Mouse (Mus musculus): ENCODE data around the gene Scn11a. TPM values are rescaled to one million over a fixed set of nuclear protein-coding genes. Genes with fewer than 3 reads are reported as not detected.

Gene Scn11a
- polyA plus RNA-seq, 1 experiment from 2014 or later = 0.13 TPM

DNA sequence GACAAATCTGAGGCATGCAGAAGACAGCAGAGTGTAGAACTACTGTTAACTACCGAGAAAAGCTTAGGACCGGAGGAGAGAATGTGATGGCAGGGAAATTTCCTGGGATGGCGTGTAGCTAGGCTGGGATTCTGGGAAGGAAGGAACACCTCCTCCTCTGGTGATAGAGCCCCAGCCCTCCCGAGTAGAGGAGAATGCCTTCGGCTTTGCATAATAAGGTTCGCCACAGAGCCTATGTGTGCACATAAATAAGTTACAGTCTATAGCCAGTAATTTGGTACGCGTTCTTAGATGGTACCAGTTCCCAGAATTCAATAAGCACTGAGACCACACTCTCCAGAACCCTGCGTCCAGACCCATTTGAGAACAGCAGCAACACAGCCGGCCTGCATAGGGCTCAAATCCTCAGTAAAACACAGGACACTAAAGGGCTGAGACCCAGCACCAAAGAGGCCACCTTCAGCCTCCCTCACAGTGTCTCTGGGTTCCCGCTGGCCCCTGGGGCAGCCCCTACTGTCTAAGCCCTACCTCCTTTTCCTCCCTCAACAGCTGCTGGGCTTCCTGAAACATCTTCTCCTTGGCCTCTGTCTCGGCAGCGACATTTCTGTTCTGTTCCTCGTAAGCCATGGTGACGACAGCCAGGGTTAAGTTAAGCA lies 21.3 kb downstream of the Scn11a start:
- Histone ChIP-seq H3K36me3 (ENCODE audit: control insufficient read depth, insufficient read depth, low read length) (no peaks in the 10 kb centered on the region), H3K4me3 (ENCODE audit: low read depth, low read length) (no peak overlapping the region), H3K4me1 (ENCODE audit: control insufficient read depth, insufficient read depth, low read length) (0 out of 2 replicates have a peak, but pooled peaks cover 12% of the 10 kb centered on the region), H3K4me2 (ENCODE audit: low read depth, low read length) (no peak overlapping the region), H3K9ac (replicated peaks; ENCODE audit: low read depth, low read length) (no peak overlapping the region), H3K27ac (ENCODE audit: low read depth, low read length) (0 out of 2 replicates have a peak overlapping the region, but pooled peaks have one; percentile 34), H3K27me3 (ENCODE audit: control insufficient read depth, insufficient read depth, low read length) (no peaks in the 10 kb centered on the region), H3K9me3 (ENCODE audit: control insufficient read depth, low read length) (no peaks in the 10 kb centered on the region)
- no peak for ATAC-seq (ENCODE audit: low read depth)
- 62% methylated on average over 15 of the region's 15 CpGs for WGBS

DNA sequence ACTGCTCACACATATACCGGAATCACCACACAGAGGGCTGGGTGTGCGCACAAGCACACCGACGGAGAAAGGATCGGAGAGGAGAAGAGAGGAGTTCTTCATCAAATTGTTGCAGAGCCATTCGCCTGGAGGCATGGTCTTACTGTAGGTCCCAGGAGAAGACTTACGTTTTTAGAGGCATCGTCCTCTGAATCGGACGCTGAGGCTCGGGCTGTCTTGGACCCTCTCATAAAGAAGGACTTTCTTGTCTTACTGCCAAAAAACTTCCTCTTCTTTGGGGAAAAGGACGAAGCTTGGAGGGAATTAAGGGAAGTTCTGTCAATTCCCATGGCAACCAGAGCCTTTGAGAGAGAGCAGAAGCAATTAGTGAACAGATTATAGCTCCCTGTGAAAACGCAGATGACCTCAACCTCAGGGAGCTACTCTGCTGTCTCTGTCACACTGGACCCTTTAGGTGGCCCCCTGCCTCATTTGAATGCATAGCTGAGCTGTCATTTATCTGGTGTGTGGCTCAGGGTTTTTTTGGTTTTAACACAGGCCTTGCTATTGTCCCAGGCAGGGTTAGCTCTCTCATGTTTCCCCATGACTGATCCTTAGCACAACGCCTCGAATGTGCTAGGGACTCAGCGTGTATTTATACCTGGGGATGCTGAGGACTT lies 22.0 kb downstream of the Scn11a start:
- 0 out of 2 replicates have a peak overlapping the region, but pooled peaks have one; percentile 34 for H3K27ac ChIP-seq (ENCODE audit: low read depth, low read length)

DNA sequence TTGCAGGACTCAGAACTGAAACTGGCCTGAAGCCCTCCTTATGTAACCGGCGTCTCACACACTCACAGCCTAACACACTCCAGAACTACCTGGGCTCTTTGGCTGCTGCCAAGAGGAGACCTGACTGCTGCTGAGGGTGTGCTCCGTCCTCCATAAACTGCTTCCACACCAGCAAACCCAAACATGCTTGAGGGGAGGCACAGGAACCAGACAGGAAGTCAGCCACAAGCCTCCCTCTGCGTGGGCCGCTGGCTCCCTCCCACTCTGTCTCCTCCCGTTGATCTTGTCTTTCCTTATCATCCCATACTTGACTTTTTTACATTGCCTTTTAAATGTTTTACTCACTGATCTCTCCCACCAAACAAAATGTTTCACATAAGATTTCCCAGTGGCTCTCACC lies 23.8 kb downstream of the Scn11a start:
- H3K36me3 ChIP-seq (ENCODE audit: control insufficient read depth, insufficient read depth, low read length) = no peaks in the 10 kb centered on the region
- H3K4me3 ChIP-seq (ENCODE audit: low read depth, low read length) = no peak overlapping the region
- no peak overlapping the region for H3K4me2 ChIP-seq (ENCODE audit: low read depth, low read length)
- no peaks in the 10 kb centered on the region for H3K9me3 ChIP-seq (ENCODE audit: control insufficient read depth, low read length)
- no peaks in the 10 kb centered on the region for H3K27me3 ChIP-seq (ENCODE audit: control insufficient read depth, insufficient read depth, low read length)
- WGBS = 76% methylated on average over 6 of the region's 6 CpGs
- no peak overlapping the region for H3K27ac ChIP-seq (ENCODE audit: low read depth, low read length)
- no peak overlapping the region for H3K9ac ChIP-seq (replicated peaks; ENCODE audit: low read depth, low read length)
- 0 out of 2 replicates have a peak, but pooled peaks cover 12% of the 10 kb centered on the region for H3K4me1 ChIP-seq (ENCODE audit: control insufficient read depth, insufficient read depth, low read length)
- no peak for ATAC-seq (ENCODE audit: low read depth)

More for the DNA sequence above, 22.0 kb downstream of the Scn11a start:
- H3K36me3 ChIP-seq (ENCODE audit: control insufficient read depth, insufficient read depth, low read length) = no peaks in the 10 kb centered on the region
- no peaks in the 10 kb centered on the region for H3K9me3 ChIP-seq (ENCODE audit: control insufficient read depth, low read length)
- ATAC-seq (ENCODE audit: low read depth) = peak; percentile 58; the same call in 1 of the 2 replicates
- no peaks in the 10 kb centered on the region for H3K27me3 ChIP-seq (ENCODE audit: control insufficient read depth, insufficient read depth, low read length)
- WGBS = 31% methylated on average over 16 of the region's 16 CpGs
- H3K4me1 ChIP-seq (ENCODE audit: control insufficient read depth, insufficient read depth, low read length) = 0 out of 2 replicates have a peak, but pooled peaks cover 12% of the 10 kb centered on the region
- H3K4me3 ChIP-seq (ENCODE audit: low read depth, low read length) = no peak overlapping the region
- H3K4me2 ChIP-seq (ENCODE audit: low read depth, low read length) = no peak overlapping the region
- H3K9ac ChIP-seq (replicated peaks; ENCODE audit: low read depth, low read length) = no peak overlapping the region

DNA sequence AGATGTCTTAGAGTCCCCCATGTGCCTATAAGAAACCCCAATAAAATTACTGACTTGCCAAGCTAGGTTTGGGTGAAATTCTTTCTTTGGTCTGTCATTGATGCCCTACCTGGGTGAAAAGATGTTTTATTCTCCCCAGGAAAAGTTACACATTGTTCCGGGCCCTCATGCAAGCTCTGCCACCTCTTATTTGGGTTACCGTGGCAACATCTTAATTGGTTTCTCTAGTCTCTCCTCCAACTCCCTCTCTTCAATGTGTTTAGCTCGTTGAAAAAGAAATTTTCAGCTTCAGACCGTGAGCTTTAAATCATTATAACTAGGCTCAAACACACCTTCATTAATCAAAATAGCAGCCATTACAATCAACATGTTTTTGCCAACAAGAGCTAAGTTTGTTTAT lies 28.5 kb downstream of the Scn11a start:
- Histone ChIP-seq H3K36me3 (ENCODE audit: control insufficient read depth, insufficient read depth, low read length) (no peaks in the 10 kb centered on the region), H3K27me3 (ENCODE audit: control insufficient read depth, insufficient read depth, low read length) (no peaks in the 10 kb centered on the region), H3K27ac (ENCODE audit: low read depth, low read length) (no peak overlapping the region), H3K4me1 (ENCODE audit: control insufficient read depth, insufficient read depth, low read length) (no peaks in the 10 kb centered on the region), H3K4me3 (ENCODE audit: low read depth, low read length) (no peak overlapping the region), H3K4me2 (ENCODE audit: low read depth, low read length) (no peak overlapping the region), H3K9me3 (ENCODE audit: control insufficient read depth, low read length) (no peaks in the 10 kb centered on the region), H3K9ac (replicated peaks; ENCODE audit: low read depth, low read length) (no peak overlapping the region)
- no peak for ATAC-seq (ENCODE audit: low read depth)
- 54% methylated on average over 4 of the region's 4 CpGs for WGBS

DNA sequence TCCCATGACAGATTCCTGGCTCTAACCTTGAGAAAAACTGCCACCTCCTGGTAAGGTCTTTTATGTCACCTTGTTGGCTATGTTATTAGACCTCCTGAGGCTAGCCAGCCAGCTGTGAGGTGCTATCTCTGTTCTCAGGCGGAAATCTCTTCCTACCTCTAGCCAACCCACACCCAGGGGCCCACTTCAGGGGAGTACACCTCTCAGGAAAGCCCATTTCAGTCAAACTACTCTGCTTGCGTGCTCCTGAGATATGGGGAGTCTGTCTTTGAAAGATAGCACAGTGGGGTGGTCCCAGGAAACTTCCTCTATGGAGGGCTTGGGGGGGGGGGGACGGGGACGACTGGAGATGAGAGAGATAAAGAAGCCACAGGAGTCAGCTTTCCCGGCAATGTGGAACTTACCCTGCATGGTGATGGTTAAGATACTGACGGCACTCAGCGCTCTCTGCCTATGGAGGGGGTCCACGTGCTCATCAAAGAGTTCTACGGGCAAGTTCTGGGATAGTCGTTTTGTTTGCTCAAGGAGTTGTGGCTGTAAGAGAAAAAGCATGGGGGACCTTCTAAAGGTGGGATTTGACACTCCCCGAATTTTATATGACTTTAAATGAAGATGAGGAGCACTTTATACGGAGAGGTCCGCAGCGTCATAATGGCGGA lies 29.9 kb downstream of the Scn11a start:
- no peak overlapping the region for H3K4me3 ChIP-seq (ENCODE audit: low read depth, low read length)
- H3K9ac ChIP-seq (replicated peaks; ENCODE audit: low read depth, low read length) = no peak overlapping the region
- H3K27ac ChIP-seq (ENCODE audit: low read depth, low read length) = no peak overlapping the region
- H3K4me1 ChIP-seq (ENCODE audit: control insufficient read depth, insufficient read depth, low read length) = no peaks in the 10 kb centered on the region
- 84% methylated on average over 15 of the region's 15 CpGs for WGBS
- H3K36me3 ChIP-seq (ENCODE audit: control insufficient read depth, insufficient read depth, low read length) = no peaks in the 10 kb centered on the region
- no peaks in the 10 kb centered on the region for H3K9me3 ChIP-seq (ENCODE audit: control insufficient read depth, low read length)
- H3K27me3 ChIP-seq (ENCODE audit: control insufficient read depth, insufficient read depth, low read length) = no peaks in the 10 kb centered on the region
- H3K4me2 ChIP-seq (ENCODE audit: low read depth, low read length) = no peak overlapping the region
- no peak for ATAC-seq (ENCODE audit: low read depth)

DNA sequence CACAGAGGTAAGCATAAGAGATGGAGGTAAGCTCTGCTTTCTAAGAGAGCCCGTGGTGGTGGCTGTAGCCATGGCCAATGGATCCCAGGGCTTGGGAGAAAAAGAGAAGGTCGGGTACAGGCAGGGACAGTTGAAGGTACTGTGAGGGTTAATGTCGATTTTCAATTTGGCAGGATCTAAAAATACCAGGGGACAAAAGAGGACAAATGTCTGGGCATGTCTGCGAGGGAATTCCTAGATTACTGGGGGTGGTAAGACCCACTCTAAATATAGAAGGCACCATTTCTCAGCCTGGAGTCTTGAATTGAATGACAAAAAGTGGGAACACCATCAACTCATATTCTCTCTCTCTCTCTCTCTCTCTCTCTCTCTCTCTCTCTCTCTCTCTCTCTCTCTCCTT lies 30.8 kb downstream of the Scn11a start:
- no peaks in the 10 kb centered on the region for H3K27me3 ChIP-seq (ENCODE audit: control insufficient read depth, insufficient read depth, low read length)
- no peak overlapping the region for H3K4me2 ChIP-seq (ENCODE audit: low read depth, low read length)
- H3K27ac ChIP-seq (ENCODE audit: low read depth, low read length) = no peak overlapping the region
- H3K9me3 ChIP-seq (ENCODE audit: control insufficient read depth, low read length) = no peaks in the 10 kb centered on the region
- no peak overlapping the region for H3K4me3 ChIP-seq (ENCODE audit: low read depth, low read length)
- H3K36me3 ChIP-seq (ENCODE audit: control insufficient read depth, insufficient read depth, low read length) = no peaks in the 10 kb centered on the region
- no peak overlapping the region for H3K9ac ChIP-seq (replicated peaks; ENCODE audit: low read depth, low read length)
- ATAC-seq (ENCODE audit: low read depth) = no peak
- no peaks in the 10 kb centered on the region for H3K4me1 ChIP-seq (ENCODE audit: control insufficient read depth, insufficient read depth, low read length)
- WGBS = 74% methylated on average over 4 of the region's 4 CpGs

DNA sequence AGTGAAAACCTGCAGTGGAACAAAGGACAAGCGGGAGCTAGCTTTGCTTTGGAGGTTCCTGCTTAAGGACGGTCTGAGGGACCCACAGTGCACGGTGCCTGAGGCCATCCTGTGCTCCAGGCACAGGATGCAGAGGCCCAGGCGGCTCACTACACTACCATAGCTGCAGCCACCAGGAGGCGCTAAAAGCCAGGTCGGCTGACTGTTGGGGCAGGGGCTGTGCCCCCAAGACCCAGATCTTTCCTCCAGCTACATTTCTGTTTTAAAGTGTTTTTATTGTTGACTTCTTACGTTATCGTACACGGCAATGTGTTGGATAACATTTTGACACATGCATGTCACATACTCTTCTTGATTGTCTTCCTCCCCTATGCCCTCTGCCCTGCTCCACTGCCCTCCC lies 32.8 kb downstream of the Scn11a start:
- no peaks in the 10 kb centered on the region for H3K4me1 ChIP-seq (ENCODE audit: control insufficient read depth, insufficient read depth, low read length)

DNA sequence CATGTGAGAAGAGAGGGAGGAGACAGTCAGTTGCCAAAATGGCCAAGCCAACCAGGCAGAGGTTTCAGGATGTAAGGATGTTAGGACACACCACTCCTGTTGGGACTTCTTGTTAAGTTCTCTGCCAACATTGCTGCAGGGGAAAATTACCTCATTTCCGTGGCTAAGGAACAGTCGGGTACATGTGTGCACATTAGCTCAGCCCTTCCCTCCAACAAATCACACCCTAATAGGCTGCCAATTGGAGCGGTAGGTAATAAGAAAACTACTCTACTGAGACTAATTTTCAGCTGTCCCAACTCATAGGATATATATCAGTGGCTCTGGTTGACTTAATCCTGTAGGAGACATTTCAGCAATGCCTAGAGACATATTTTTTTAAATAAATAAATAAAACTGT lies 44.4 kb downstream of the Scn11a start:
- Histone ChIP-seq H3K9me3 (ENCODE audit: control insufficient read depth, low read length) (no peaks in the 10 kb centered on the region), H3K27me3 (ENCODE audit: control insufficient read depth, insufficient read depth, low read length) (no peaks in the 10 kb centered on the region), H3K27ac (ENCODE audit: low read depth, low read length) (no peak overlapping the region), H3K36me3 (ENCODE audit: control insufficient read depth, insufficient read depth, low read length) (no peaks in the 10 kb centered on the region), H3K4me2 (ENCODE audit: low read depth, low read length) (no peak overlapping the region), H3K9ac (replicated peaks; ENCODE audit: low read depth, low read length) (no peak overlapping the region), H3K4me3 (ENCODE audit: low read depth, low read length) (no peak overlapping the region), H3K4me1 (ENCODE audit: control insufficient read depth, insufficient read depth, low read length) (no peaks in the 10 kb centered on the region)
- ATAC-seq (ENCODE audit: low read depth) = no peak
- WGBS = 29% methylated on average over 3 of the region's 3 CpGs

More for the DNA sequence above, 32.8 kb downstream of the Scn11a start:
- H3K9ac ChIP-seq (replicated peaks; ENCODE audit: low read depth, low read length) = no peak overlapping the region
- H3K27ac ChIP-seq (ENCODE audit: low read depth, low read length) = no peak overlapping the region
- no peaks in the 10 kb centered on the region for H3K27me3 ChIP-seq (ENCODE audit: control insufficient read depth, insufficient read depth, low read length)
- H3K9me3 ChIP-seq (ENCODE audit: control insufficient read depth, low read length) = no peaks in the 10 kb centered on the region
- H3K36me3 ChIP-seq (ENCODE audit: control insufficient read depth, insufficient read depth, low read length) = no peaks in the 10 kb centered on the region
- ATAC-seq (ENCODE audit: low read depth) = no peak
- H3K4me2 ChIP-seq (ENCODE audit: low read depth, low read length) = no peak overlapping the region
- no peak overlapping the region for H3K4me3 ChIP-seq (ENCODE audit: low read depth, low read length)
- 51% methylated on average over 9 of the region's 9 CpGs for WGBS

DNA sequence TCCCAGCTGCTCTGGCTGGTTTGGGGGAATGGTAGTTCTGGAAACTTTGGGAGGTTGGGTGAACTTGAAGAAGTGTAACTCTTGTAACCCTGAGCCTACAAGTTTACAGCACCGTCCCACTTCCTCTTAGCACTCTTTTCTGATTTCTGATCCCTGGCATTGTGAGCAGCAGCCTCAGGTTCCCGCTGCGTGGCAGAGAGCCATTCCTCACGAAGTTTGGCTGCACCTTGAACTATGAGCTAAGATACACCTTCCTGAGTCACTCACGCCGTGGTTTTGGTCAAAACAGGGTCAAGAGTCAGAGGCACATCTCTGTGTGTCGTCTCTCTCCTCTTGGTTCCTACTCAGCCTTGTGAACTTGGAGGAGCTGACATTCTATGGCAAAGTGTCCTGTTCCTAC lies 48.6 kb downstream of the Scn11a start:
- H3K9me3 ChIP-seq (ENCODE audit: control insufficient read depth, low read length) = no peaks in the 10 kb centered on the region
- H3K4me3 ChIP-seq (ENCODE audit: low read depth, low read length) = no peak overlapping the region
- no peak overlapping the region for H3K27ac ChIP-seq (ENCODE audit: low read depth, low read length)
- H3K36me3 ChIP-seq (ENCODE audit: control insufficient read depth, insufficient read depth, low read length) = no peaks in the 10 kb centered on the region
- no peak overlapping the region for H3K9ac ChIP-seq (replicated peaks; ENCODE audit: low read depth, low read length)
- H3K4me2 ChIP-seq (ENCODE audit: low read depth, low read length) = no peak overlapping the region
- 87% methylated on average over 7 of the region's 7 CpGs for WGBS
- H3K4me1 ChIP-seq (ENCODE audit: control insufficient read depth, insufficient read depth, low read length) = no peaks in the 10 kb centered on the region
- no peak for ATAC-seq (ENCODE audit: low read depth)
- no peaks in the 10 kb centered on the region for H3K27me3 ChIP-seq (ENCODE audit: control insufficient read depth, insufficient read depth, low read length)

All from neural tube, embryonic 14.5 days (tissue).